Mouse (Mus musculus) megakaryocyte, adult 5-6 weeks (primary cell): ENCODE data around the gene Usp12. TPM values are rescaled to one million over a fixed set of nuclear protein-coding genes. Genes with fewer than 3 reads are reported as not detected.

Source experiments
- ATAC-seq: 2 replicates; pipeline ENCODE4 v1.8.0; 2016; ENCODE audit warnings: mild to moderate bottlenecking, inconsistent platforms; ENCODE audit not compliant: poor library complexity, severe bottlenecking
- total RNA-seq, 2 experiments: library from RNA; stranded (forward) in 1 of 2; stranded (reverse) in 1 of 2; fragments of 153-499, 151-499 nt in 1 of 2; fragments of 221-1000, 200-1000 nt in 1 of 2; gene quantifications; 2 replicates each; pipeline versions ENCODE4 v1.2.3 to v1.2.4; 2015 to 2017

Usp12 gene
- total RNA-seq, 2 experiments from 2014 or later: 36.8 to 55.8 TPM

GRCm38 (mm10) chr5:146806004-146806430 is 11.2 kb upstream of the Usp12 start:
- ATAC-seq: peak; percentile 87

DNA sequence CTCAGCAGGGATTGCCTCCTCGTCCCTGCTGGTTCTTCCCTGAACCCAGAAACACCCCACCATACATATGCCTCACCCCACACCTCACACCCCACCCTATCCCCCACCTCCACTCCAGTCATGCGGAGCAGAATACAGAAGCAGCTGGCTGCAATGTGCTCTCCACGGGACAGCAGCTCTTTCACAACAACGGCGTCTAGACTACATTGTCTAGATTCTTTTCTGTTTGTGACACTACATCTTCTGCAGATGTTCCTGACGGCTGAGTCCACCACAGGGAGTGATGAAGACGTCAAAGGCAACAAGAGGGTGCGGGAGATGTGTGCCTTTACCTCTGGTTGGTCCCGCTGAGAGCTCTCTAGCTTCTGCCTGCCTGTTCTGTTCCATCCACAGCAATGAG is 3.2 kb upstream of the Usp12 start:
- no peak for ATAC-seq

DNA sequence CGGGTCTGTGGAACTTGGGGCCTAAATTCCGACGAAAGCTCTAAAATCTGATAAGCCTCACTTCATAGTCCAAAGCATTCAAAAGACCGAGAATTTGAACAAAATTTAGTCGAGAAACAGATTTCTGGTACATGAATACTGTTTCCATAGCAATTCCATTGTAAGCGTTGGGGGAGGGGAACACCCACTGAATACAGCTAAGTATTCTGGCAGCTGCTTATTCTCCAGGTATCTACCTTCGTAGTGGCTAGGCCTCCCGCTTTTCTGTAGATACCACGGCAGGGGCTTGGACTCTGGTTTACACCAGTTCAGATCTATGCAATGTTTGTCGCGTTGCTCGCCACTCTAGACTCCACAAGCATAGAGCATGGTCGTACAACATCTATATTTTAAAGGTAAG is 922 bp upstream of the Usp12 start:
- no peak for ATAC-seq

GRCm38 (mm10) chr5:146794084-146794852 is 538 bp downstream of the Usp12 start:
- peak; percentile 19 for ATAC-seq

DNA sequence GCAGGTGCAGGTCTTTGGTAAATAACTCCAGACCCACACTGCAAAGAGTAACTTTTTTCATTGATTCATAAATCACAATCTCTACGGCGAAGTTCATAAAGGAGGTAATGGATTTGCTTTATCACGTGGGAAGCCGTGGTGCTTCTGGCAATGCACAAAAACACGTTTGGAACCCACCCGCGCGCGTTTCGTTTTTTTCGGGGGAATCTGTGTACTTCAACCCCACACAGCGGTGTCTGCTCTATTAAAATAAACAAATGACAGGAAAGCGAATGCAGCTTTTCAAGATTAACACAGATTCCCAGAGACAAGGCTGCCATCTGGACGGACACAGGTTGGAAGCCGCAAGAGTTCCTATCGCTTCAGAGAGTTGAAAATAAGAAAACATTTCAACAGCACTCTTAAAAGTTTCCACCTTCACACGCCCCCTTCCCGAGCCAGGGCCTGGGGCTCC is 1.1 kb downstream of the Usp12 start:
- no peak for ATAC-seq

GRCm38 (mm10) chr5:146792140-146792791 is 2.5 kb downstream of the Usp12 start:
- peak; percentile 10; the same call in 1 of the 2 replicates for ATAC-seq

- ATAC-seq: no peak
These were observed 3.9 kb downstream of the Usp12 start for GRCm38 (mm10) chr5:146790944-146791343.

DNA sequence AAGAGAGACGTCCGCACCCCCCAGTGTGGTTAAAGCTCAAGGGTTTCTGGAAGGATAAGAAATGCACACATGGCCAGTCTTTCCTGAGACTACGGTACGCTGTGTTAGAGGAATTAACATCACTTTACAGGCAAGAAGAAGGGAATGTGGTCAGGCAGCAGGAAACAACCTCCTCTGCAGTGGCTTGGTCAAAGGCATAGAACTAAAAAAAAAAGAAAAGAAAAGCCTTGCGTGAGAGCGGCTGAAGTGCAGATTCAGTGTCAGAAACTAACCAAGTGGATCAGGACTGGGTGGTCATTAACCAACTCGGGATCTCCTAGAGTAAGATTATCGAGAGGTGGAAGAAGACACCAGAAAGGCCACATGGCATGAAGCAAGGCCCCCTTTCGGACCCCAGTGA is 5.4 kb downstream of the Usp12 start:
- ATAC-seq: no peak

DNA sequence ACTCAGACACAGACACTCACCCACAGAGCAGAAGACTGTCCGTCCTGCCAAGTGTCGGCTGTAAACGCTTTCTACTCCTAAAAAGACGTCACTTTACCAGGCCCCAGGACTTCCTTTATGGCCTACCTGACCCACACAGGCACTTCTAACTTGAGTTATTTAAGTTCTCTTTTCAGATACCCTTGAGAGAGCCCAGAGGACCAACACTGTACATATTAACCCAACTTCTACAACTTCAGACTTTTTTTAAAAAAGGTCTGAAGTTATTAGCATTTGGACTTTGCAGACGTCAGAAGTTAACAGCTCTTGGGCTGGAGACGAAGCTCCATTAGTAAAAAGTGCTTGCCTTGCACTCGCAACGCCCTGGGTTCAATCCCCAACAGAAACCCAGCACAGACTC is 8.7 kb downstream of the Usp12 start:
- ATAC-seq: no peak

DNA sequence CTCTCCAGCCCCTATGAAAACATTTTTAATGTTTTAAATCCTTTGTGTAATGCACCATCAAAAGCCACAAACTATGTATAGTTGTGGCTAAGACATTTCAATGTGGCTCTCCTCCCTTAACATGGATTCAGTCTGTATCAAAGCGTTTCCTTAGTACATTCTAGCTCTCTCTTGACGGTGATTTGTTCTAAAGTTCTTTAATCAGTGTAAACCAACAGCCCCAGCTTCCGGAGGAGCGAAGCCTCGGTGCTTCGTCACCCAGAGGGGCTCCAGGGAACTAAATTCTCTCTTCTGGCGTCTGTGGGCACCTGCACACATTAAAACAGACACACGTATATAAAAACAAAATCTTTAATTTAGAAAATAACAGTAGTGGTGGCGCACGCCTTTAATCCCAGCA is 10.9 kb downstream of the Usp12 start:
- ATAC-seq: no peak

GRCm38 (mm10) chr5:146783300-146783699 is 11.5 kb downstream of the Usp12 start:
- ATAC-seq: no peak

GRCm38 (mm10) chr5:146781663-146782062 is 13.1 kb downstream of the Usp12 start:
- ATAC-seq: peak; percentile 83

DNA sequence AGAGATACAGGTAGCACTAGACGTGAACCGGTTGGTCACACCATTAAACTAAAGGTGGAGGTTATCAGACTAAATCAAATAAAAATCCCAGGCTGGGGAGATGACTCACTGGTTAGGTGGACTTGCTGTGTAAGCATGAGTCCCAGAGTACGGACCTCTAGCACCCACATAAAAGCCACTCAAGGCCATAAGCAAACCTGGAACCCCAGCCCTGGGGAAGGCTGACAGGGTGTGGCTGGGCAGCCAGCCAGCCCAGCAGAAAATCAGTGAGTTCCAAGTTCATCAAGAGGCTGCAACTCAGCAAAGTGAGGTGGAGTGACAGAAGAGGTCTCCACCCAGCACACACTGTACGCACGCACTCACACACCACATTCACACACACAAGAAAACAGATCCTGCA is 14.9 kb downstream of the Usp12 start:
- ATAC-seq: no peak

DNA sequence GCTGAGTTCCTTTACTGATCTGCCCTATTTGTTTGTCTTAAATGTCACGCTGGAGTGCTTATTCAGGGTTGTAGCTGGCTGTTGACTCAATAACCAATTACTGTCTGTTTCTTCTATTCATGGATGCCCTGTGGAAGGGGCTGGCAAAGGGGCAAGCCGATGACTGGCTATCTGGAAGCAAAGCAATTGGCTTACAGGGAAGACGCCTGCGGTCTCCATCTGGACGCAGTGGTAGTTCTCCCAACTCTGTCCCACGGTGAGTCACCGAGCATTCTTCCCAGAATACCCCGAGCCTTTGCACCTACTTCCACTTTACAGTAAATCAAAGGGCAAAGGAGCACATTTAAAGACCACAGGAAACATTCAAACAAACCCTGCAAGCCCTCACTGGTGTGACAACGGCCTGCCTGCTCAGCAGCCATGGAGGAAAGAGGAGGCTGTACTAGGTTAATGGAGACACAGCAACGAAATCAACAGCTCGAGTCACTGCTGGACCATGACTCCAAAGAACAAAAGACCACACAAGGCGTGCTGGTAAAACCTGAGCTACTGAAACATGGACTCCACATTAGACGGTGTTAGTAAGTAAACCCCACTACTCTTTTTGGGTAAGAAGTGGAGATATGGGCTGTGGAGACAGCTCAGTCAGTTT is 17.7 kb downstream of the Usp12 start:
- no peak for ATAC-seq

GRCm38 (mm10) chr5:146771982-146772381 is 22.8 kb downstream of the Usp12 start:
- ATAC-seq: peak; percentile 69

DNA sequence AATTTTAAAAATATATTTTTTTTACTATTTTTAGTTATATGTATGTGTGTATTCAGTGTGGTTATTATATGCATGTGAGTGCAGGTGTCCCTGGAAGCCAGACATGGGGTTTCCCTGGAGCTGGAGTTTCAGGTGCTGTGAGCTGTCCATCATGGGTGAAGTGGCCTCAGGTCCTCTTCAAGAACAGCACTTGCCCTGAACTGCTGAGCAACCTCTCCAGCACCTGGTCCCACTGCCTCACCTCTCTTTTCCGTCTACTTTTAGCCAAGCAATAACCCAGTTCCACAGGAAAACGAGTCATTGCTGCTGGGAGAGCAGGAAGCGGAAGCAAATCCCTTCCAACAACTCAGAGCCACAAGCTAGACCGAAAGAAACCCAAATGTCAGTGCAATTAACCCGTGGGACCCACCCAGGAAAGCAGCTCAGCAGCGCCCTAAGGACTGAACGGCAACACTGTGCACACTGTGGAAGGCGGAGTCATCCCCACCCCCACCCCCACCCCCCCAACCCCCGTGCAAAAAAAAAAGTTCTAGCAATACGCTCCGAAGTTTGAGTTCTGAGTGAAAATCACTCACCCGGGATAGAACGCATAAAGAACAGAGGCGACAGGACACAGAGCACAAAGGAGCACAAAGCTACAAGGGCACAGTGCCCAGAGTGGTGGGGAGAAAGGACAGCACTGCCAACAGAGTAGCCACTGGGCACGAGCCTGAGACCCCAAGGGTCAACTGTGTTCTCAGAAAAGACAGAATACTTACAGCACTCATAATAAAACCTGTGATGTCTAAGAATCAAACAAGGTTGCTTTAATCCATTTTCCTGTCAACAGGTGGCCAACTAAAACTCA is 24.6 kb downstream of the Usp12 start:
- no peak for ATAC-seq

DNA sequence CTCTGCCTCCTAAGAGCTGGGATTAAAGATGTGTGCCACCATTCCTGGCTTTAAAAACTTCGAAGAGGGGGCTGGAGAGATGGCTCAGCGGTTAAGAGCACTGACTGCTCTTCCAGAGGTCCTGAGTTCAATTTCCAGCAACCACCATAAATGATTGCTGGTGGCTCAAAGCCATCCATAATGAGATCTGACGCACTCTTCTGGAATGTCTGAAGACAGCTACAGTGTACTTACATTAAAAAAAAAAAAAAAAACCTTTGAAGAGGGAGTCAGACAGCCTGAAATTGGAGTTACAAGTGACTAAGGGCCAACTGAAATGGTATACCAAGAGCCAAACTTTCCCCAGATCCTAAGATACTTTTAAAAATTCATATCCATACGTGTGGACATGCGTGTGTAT is 29.0 kb downstream of the Usp12 start:
- no peak for ATAC-seq

- ATAC-seq: no peak
These were observed 35.6 kb downstream of the Usp12 start for GRCm38 (mm10) chr5:146759159-146759558.

DNA sequence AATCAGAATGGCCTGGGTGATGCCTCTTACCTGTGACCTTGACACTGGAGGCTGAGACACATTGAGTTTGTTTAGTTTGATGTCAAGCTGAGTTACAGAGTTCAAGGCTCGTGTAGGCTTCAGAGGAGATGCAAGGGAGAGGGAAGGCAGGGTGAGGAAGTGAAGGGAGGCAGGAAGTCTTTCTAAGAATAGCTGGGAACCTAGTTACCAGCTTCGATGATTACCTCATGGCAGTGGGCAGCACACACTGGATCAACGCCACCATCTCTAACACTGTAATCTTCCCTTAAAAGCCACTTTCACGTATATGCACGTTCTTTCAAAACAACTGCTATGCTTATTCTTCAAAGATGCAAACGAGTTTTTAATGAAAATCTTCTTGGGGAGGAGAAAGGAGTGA is 36.9 kb downstream of the Usp12 start:
- peak; percentile 39; the same call in 1 of the 2 replicates for ATAC-seq

GRCm38 (mm10) chr5:146757316-146757715 is 37.5 kb downstream of the Usp12 start:
- ATAC-seq: peak; percentile 80

DNA sequence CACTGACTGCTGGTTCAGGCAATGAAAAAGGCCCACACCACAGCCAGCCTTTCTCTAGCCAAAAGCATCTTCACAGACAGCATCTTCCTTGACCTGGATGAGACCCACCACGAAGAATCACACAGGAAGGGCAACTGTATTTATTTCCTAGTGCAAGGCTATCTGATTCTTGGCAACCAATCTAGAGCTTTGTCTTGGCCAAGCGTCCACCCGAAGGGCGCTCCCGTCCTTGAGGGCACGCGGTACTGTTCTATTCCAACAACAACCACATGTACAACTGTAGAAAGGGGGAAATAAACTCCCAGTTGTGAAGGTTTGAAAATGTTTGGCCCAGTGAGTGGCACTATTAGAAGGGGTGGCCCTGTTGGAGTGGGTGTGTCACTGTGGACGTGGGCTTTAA is 41.6 kb downstream of the Usp12 start:
- no peak for ATAC-seq
